Comparison of ENCODE assay signal across 8 mouse cellular contexts in the genomic region with DNA sequence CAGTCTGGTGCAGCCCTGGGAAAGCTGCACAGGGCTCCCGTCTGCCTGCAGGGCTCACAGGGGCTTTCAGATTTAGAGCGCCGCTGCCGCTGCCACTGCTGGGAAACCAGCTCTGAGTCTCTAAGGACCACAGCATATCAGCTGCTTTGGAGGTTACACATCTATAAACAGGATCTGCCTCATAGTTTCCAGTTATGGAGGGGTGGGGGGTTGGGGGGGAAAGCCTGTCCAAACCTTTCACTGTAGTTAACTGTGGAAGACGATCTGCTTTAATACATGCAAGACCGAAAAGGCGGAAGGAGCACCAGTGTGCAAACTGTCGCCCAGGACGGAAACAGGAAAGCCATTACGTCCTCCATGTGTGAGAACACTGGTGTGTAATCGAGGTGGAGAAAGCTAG. TPM values are rescaled to one million over a fixed set of nuclear protein-coding genes. Genes with fewer than 3 reads are reported as not detected.
DNase-seq lines count a peak whose midpoint lies in the region; ATAC-seq lines count a peak whose summit lies in the region.

No protein-coding gene starts in this region.

- H3K27me3 ChIP-seq in hindbrain, embryonic 16.5 days (replicated peaks; ENCODE audit: control insufficient read depth, insufficient read depth, low read length): no peaks in the 10 kb centered on the region
- no peaks in the 10 kb centered on the region for H3K27me3 ChIP-seq in hindbrain, embryonic 13.5 days

- intact Hi-C loops in gastrocnemius, postnatal 36 days (cut with DNase I): no loop called here

- H3K4me2 ChIP-seq in hindbrain, embryonic 16.5 days (ENCODE audit: low read length): peak overlapping the region; percentile 25
- H3K4me2 ChIP-seq in hindbrain, embryonic 13.5 days: no peak overlapping the region

- H3K4me3 ChIP-seq in hindbrain, embryonic 16.5 days (ENCODE audit: low read length): no peak overlapping the region
- H3K4me3 ChIP-seq in hindbrain, embryonic 13.5 days: no peak overlapping the region

- no peaks in the 10 kb centered on the region for H3K9me3 ChIP-seq in hindbrain, embryonic 16.5 days (ENCODE audit: control insufficient read depth, low read length)
- H3K9me3 ChIP-seq in hindbrain, embryonic 13.5 days: no peaks in the 10 kb centered on the region

- H3K4me1 ChIP-seq in hindbrain, embryonic 16.5 days (ENCODE audit: control insufficient read depth, insufficient read depth, low read depth, low read length): no peaks in the 10 kb centered on the region
- no peaks in the 10 kb centered on the region for H3K4me1 ChIP-seq in hindbrain, embryonic 13.5 days (replicated peaks)

- no peak overlapping the region for H3K9ac ChIP-seq in hindbrain, embryonic 16.5 days (ENCODE audit: low read depth, low read length)
- no peak overlapping the region for H3K9ac ChIP-seq in hindbrain, embryonic 13.5 days

- no peak for ATAC-seq in hindbrain, embryonic 16.5 days
- no peak for ATAC-seq in hindbrain, embryonic 13.5 days (ENCODE audit: low FRiP score)

- DNase-seq in gastrocnemius, postnatal 36 days: peak; percentile 24 to 37
- DNase-seq in kidney, adult 11 months: peak; percentile 31
- DNase-seq in lung, postnatal 10 days: peak; percentile 68
- no peak for DNase-seq in MN1 (ENCODE audit: low spot score)
- no peak for DNase-seq in testis, postnatal 14 days (ENCODE audit: low spot score)
- DNase-seq in layer of hippocampus, adult 11-12 months (ENCODE audit: low spot score): no peak

- 62% methylated on average over 11 of the region's 11 CpGs for WGBS in hindbrain, embryonic 16.5 days
- 72% methylated on average over 11 of the region's 11 CpGs for WGBS in hindbrain, embryonic 13.5 days

- H3K27ac ChIP-seq in hindbrain, embryonic 16.5 days (ENCODE audit: low read depth, low read length): no peak overlapping the region
- H3K27ac ChIP-seq in hindbrain, embryonic 13.5 days: no peak overlapping the region

- H3K36me3 ChIP-seq in hindbrain, embryonic 16.5 days (ENCODE audit: control insufficient read depth, insufficient read depth, low read length): no peaks in the 10 kb centered on the region
- H3K36me3 ChIP-seq in hindbrain, embryonic 13.5 days: no peaks in the 10 kb centered on the region

RNA-seq across cellular contexts. Expression of a gene that starts 40.3 kb away (rescaled TPM):
- polyA plus RNA-seq in hindbrain, embryonic 16.5 days (2015; fragmentation: Nextera tagmentation; extraction: Ambion mirVana): 2.2 and 3.2 TPM in 2 replicates
- polyA plus RNA-seq in hindbrain, embryonic 13.5 days (2015; fragmentation: Nextera tagmentation; extraction: Ambion mirVana): 3.3 and 3.6 TPM in 2 replicates
- total RNA-seq in gastrocnemius, postnatal 36 days (2021): 10 to 100 TPM; 41.9 to 48.5 TPM

Comparison
In these comparisons a context has a peak if more than half of its experiments do, and no peak if none do; other contexts are left out.
1. DNase-seq: peak in gastrocnemius, postnatal 36 days (2 of 2), kidney, adult 11 months (single experiment) and lung, postnatal 10 days (single experiment); none in MN1 (single experiment), testis, postnatal 14 days (single experiment) and layer of hippocampus, adult 11-12 months (single experiment).